ENCODE assay signal across 13 mouse cellular contexts in genomic region chr2:93270083-93270482, GRCm38 (mm10).
DNase-seq lines count a peak whose midpoint lies in the region; ATAC-seq and TF ChIP-seq lines count a peak whose summit lies in the region.
"Had no signal": no experiment of that assay in that cellular context is flagged by ENCODE, and none has a peak within 500 bp of the region (broad histone marks: within the 10 kb centered on the region; RNA-seq: fewer than 3 reads in every experiment).

No protein-coding gene starts in this region.

- TF ChIP-seq POLR2A in heart, adult 2 months (IDR thresholded peaks at IDR 0.05; ENCODE audit: insufficient read depth, low read depth, low read length) = no peak

- WGBS in heart, adult 2 months = 23% methylated on average over 5 of the region's 5 CpGs
- WGBS in neural tube, embryonic 13.5 days = 45% methylated on average over 5 of the region's 5 CpGs
- WGBS in intestine, embryonic 15.5 days = 58% methylated on average over 5 of the region's 5 CpGs

- no peaks in the 10 kb centered on the region for H3K9me3 ChIP-seq in neural tube, embryonic 13.5 days
- H3K9me3 ChIP-seq in intestine, embryonic 15.5 days = no peaks in the 10 kb centered on the region

- H3K79me2 ChIP-seq in heart, adult 2 months (replicated peaks; ENCODE audit: control insufficient read depth, insufficient read depth, low read length) = no peaks in the 10 kb centered on the region

- no peak overlapping the region for H3K9ac ChIP-seq in heart, adult 2 months (ENCODE audit: low read depth, low read length)
- H3K9ac ChIP-seq in neural tube, embryonic 13.5 days = no peak overlapping the region
- H3K9ac ChIP-seq in intestine, embryonic 15.5 days = no peak overlapping the region

- no peak overlapping the region for H3K4me2 ChIP-seq in neural tube, embryonic 13.5 days
- no peak overlapping the region for H3K4me2 ChIP-seq in intestine, embryonic 15.5 days (replicated peaks)

- H3K4me3 ChIP-seq in heart, adult 2 months = no peak overlapping the region
- H3K4me3 ChIP-seq in neural tube, embryonic 13.5 days = no peak overlapping the region
- no peak overlapping the region for H3K4me3 ChIP-seq in intestine, embryonic 15.5 days (replicated peaks)

- no peak for TF ChIP-seq EP300 in heart, adult 2 months (IDR thresholded peaks at IDR 0.05; ENCODE audit: insufficient read depth, low read depth, low read length)

- no peaks in the 10 kb centered on the region; the same call in 1 of the 2 replicates for H3K36me3 ChIP-seq in heart, adult 2 months (ENCODE audit: control insufficient read depth, insufficient read depth, low read length)
- no peaks in the 10 kb centered on the region for H3K36me3 ChIP-seq in neural tube, embryonic 13.5 days
- no peaks in the 10 kb centered on the region for H3K36me3 ChIP-seq in intestine, embryonic 15.5 days

- intact Hi-C loops in heart, adult 2 months (cut with DNase I) = no loop called here

- peak overlapping the region; percentile 45 for H3K27ac ChIP-seq in heart, adult 2 months
- peak overlapping the region; percentile 46 for H3K27ac ChIP-seq in neural tube, embryonic 13.5 days (replicated peaks)
- peak overlapping the region; percentile 1; the same call in 1 of the 2 replicates for H3K27ac ChIP-seq in intestine, embryonic 15.5 days
- H3K27ac ChIP-seq: macrophage had no signal

- H3K27me3 ChIP-seq in heart, adult 2 months (ENCODE audit: control insufficient read depth, insufficient read depth, low read length) = no peaks in the 10 kb centered on the region
- H3K27me3 ChIP-seq in neural tube, embryonic 13.5 days = no peaks in the 10 kb centered on the region
- H3K27me3 ChIP-seq in intestine, embryonic 15.5 days (replicated peaks) = no peaks in the 10 kb centered on the region
- H3K27me3 ChIP-seq: Patski had no signal

- peak; percentile 20; the same call in 1 of the 2 replicates for TF ChIP-seq CTCF in heart, adult 2 months (IDR thresholded peaks at IDR 0.05)

- no peak for ATAC-seq in neural tube, embryonic 13.5 days (ENCODE audit: low read depth)
- ATAC-seq in intestine, embryonic 15.5 days = no peak
- ATAC-seq: Patski had no signal

- peaks cover 27% of the 10 kb centered on the region for H3K4me1 ChIP-seq in heart, adult 2 months (ENCODE audit: control insufficient read depth, insufficient read depth, low read length)
- peaks cover 93% of the 10 kb centered on the region for H3K4me1 ChIP-seq in neural tube, embryonic 13.5 days (replicated peaks)
- peaks cover 9% of the 10 kb centered on the region; the same call in 1 of the 2 replicates for H3K4me1 ChIP-seq in intestine, embryonic 15.5 days (replicated peaks)

- peak; percentile 33 to 39 for DNase-seq in heart, adult 2 months
- no peak for DNase-seq in heart, adult 8-10 months (ENCODE audit: low spot score)
- no peak for DNase-seq in neural tube, embryonic 10.5 days (ENCODE audit: extremely low spot score, low spot score)
- DNase-seq in right cerebral cortex, postnatal 10 days (ENCODE audit: low spot score in 2 of 2) = no peak
- no peak for DNase-seq in cerebellum, postnatal 4 days (ENCODE audit: low spot score in 2 of 2)
- no peak for DNase-seq in embryo, embryonic 10.5 days (ENCODE audit: low spot score)
- DNase-seq: adrenal gland, postnatal 14 days; cerebellum, adult 9-10 months; gastrocnemius, postnatal 14 days had no signal

Comparison
In these comparisons a context has a peak if more than half of its experiments do, and no peak if none do; other contexts are left out.
1. DNase-seq: peak in heart, adult 2 months (2 of 2); none in heart, adult 8-10 months (single experiment), neural tube, embryonic 10.5 days (single experiment), right cerebral cortex, postnatal 10 days (0 of 2), cerebellum, postnatal 4 days (0 of 2) and embryo, embryonic 10.5 days (single experiment).
2. Peak in every context shown above with its lines, with median percentiles within 50 percentile points of each other: H3K27ac ChIP-seq.